Mouse (Mus musculus) cerebellum, postnatal 4 days (tissue): ENCODE results near the gene Pigq.

Source experiments
- DNase-seq, 2 experiments: peaks; one replicate each; pipeline ENCODE4 v3.0.0; 2022; ENCODE audit warnings: low spot score in 2 of 2, mixed read lengths in 1 of 2

Pigq gene

GRCm38 (mm10) chr17:25944366-25945163 is at the start of gene Pigq, which contains the start of gene Nhlrc4:
Pigq (minus strand) TSS chr17:25944936.
Nhlrc4 (minus strand) TSS chr17:25944961.
- no peak for DNase-seq

- no peak for DNase-seq
Measured at GRCm38 (mm10) chr17:25993489-25993888, 48.8 kb upstream of the Pigq start.

DNA sequence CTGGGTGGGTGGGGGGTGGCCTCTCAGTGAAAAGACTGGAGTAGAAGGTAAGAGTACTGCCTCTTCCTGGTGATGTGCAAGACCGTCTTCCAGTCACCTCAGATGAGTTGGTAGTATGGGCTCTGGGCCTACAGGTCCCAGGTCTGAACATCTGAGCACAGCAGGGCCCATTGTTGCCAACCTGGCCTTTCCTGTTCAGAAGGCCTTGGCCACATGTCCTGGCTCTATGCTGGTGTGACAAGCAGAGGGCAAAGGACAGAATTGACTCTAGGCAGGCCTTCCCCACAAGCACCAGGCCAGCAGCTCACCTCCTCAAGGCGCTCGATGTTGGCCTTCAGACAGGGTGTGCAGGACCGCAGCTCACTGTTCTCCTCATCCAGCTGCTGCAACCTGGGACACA is 47.5 kb upstream of the Pigq start:
- DNase-seq = no peak

DNA sequence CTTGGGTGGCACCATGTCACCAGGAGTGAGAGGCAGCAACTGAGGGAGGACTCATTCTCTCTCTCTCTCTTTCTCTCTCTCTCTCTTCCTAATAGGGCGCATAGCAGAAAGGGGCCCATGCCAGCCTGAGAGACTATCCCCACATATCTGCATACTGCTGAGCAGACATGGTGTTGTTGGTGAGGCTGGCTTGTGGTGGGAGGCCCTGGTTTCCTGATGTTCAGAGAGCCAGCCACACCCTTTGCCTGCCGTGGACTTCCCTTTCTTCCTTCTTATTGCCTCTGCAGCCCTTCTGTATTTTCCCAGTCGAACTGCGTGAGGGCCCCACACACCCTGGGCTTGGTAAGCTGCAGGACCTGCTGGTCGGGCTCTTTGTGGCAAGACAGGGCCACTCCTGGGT is 45.6 kb upstream of the Pigq start:
- DNase-seq = no peak

GRCm38 (mm10) chr17:25985306-25986294 is 40.9 kb upstream of the Pigq start, which contains the start of gene Capn15:
Capn15 (minus strand) TSS chr17:25985796.
- DNase-seq = peak; percentile 78 to 92

GRCm38 (mm10) chr17:25984556-25985305 is 40.0 kb upstream of the Pigq start:
- no peak for DNase-seq

- no peak for DNase-seq
Measured at GRCm38 (mm10) chr17:25984066-25984465, 39.3 kb upstream of the Pigq start.

GRCm38 (mm10) chr17:25982913-25983312 is 38.2 kb upstream of the Pigq start:
- no peak for DNase-seq

DNA sequence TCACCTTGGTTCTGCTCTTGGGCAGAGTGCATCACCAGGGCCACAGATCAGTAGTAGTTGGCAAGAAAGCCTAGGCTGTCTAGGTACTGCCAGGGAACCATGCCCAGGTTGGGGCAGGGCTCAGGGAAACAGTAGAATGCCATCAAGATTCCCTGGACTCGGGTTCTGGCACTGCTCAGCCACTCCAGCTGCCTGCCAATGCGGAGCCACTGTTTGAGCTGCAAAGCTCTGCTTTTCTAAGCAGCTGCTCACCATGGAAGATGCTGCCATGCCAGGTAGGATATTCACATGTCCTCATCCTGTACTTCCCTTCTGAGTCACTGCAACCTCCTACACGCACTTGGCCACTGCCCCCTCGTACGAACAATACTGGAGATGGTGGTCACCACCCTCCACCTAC is 36.1 kb upstream of the Pigq start:
- DNase-seq = peak in 1 of 2 experiments; percentile 38

GRCm38 (mm10) chr17:25979829-25980738 is 35.3 kb upstream of the Pigq start:
- DNase-seq = no peak

DNA sequence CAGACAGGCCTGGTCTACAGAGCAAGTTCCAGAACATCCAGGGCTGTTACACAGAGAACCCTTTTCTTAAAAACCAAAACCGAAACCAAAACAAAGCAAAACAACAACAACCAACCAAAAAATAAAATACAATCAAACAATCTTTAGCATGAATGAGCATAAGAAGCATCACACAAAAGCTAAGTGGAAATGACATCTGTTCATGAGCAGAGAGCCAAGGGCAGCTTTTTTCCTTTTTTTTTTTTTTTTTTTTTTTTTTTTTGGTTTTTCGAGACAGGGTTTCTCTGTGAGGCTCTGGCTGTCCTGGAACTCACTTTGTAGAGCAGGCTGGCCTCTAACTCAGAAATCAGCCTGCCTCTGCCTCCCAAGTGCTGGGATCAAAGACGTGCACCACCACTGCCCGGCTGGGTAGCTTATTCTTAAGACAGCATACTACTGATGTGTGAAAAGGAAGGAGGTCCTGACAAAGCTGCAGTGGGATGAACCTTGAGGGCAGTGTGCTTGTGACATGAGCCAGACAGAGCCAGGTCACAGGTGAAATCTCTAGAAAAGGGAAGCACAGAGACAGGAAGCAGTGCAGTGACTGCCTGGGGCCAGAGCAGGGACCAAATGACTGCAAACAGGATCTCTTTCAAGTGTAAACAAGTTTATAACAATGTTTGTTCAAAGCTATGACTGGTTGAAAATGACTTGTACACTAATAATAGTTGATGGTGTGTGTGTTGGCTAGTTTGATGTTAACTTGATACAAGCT is 26.4 kb upstream of the Pigq start:
- no peak for DNase-seq

DNA sequence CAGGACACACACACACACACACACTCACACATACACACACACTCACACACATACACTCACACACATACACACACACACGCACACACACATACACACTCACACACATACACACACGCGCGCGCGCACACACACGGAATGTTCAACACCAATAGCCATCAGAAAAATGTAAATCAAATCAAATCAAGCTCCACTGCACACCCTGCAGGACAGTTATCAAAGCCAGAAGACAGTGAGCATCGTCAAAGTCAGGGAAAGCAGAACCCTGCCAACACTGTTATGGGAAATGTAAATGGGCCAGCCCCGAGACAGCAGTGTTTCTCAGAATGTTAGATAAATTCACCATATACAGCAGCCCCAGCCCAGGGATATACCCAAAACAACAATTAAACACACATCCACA is 25.7 kb upstream of the Pigq start:
- DNase-seq = peak in 1 of 2 experiments; percentile 45

- no peak for DNase-seq
Measured at GRCm38 (mm10) chr17:25968176-25968575, 23.4 kb upstream of the Pigq start.

GRCm38 (mm10) chr17:25967652-25968051 is 22.9 kb upstream of the Pigq start:
- no peak for DNase-seq

- DNase-seq = no peak
Measured at GRCm38 (mm10) chr17:25964271-25964670, 19.5 kb upstream of the Pigq start.

GRCm38 (mm10) chr17:25962413-25962905 is 17.7 kb upstream of the Pigq start:
- no peak for DNase-seq

DNA sequence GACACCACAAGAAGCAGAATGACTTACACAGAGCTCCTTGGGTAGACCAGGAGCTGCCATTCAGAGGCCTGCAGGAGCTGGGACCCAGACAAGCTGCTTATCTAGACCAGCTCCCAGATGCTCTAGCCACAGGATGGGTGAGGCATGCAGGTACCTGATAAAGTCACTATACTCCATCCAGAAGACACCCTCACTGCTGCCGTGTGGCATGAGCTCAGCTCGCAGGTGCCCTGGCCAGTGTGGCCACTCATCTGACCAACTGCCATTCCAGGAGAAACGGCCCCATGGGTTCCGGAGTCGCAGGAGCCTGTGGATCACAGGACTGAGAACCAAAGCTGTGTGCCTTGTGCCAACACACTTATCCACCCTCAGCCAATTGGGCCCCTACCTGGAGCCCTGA is 16.8 kb upstream of the Pigq start:
- DNase-seq = no peak

DNA sequence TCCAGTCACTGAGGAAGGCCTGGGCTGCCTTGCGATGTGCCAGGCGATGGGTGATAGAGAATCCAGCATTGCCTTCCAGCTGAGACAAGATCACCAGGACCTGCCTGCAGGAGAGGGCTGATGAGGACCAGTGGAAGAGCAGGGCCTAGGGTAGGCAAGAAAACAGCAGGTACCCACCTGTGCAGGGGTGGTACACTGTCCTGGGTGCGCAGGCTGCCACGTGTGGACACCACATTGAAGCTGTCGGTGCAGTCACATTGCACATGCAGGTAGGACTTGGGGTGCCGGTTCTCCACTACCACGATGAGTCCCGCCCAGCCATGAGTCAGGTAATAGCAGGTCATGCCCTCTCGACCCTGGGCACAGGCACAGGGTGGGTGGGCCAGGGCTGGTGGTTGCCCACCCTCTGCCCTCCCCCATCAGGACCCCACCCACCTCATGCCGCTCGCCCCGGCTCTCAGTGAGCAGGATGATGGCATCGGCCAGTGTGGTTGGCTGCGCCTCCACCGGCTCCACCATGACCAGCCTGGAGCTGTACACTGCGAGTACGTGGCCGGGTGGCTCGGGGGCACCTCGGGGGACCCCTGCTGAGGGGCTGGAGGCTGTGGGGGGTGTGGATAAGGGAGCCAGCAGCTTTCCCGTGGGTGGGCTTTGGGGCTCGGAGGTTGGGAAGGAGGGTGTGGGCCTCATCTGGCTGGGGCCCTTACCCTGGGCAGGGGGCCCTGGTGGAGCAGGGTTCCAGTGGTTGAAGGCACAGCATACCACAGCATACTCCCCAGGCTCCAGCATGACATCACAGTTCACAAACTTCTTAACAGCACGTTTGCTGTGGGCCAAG is 15.1 kb upstream of the Pigq start:
- no peak for DNase-seq
